Mouse (Mus musculus) spleen, adult 2 months (tissue): ENCODE data around the gene Rims1.

ENCODE experiments used
- CTCF ChIP-seq: fragments of 200-500 bp; IDR thresholded peaks from 2 replicates; pipeline ENCODE4 v1.5.1; 2011; ENCODE audit warnings: mild to moderate bottlenecking, inconsistent platforms; ENCODE audit not compliant: insufficient read depth, insufficient read length, insufficient replicate concordance; ENCODE audit errors: extremely low read depth
- POLR2A ChIP-seq: fragments of 200-500 bp; IDR thresholded peaks from 2 replicates; pipeline ENCODE4 v1.6.1; 2011; ENCODE audit warnings: low read depth, low read length, inconsistent platforms

- TF ChIP-seq CTCF (no peak), POLR2A (no peak)
Observed at GRCm38 (mm10) chr1:22377062-22377461, 428.7 kb downstream of the Rims1 start.
